Mouse (Mus musculus) spleen, adult 18-20 months (tissue): ENCODE measurements at regions not wholly inside any gene's neighbourhood (a gene's known extent, or its start where the extent isn't known, plus 50 kb on each side); places are given as distances from the start of the nearest gene placed in this dataset.

Source experiments
- DNase-seq, 2 experiments: peaks; one replicate each; pipeline ENCODE4 v3.0.0; 2022; ENCODE audit warnings: mixed read lengths in 2 of 2

- peak; percentile 41 to 50 for DNase-seq
Observed at GRCm38 (mm10) chr17:83918413-83919139, 70.8 kb upstream of the Haao start.

GRCm38 (mm10) chr17:83917781-83918180 lies 70.0 kb upstream of the Haao start:
- DNase-seq: no peak

- no peak for DNase-seq
Observed at GRCm38 (mm10) chr17:83916684-83917166, 69.0 kb upstream of the Haao start.

- no peak for DNase-seq
Observed at GRCm38 (mm10) chr17:83915034-83915433, 67.3 kb upstream of the Haao start.

GRCm38 (mm10) chr17:83914603-83915002 lies 66.8 kb upstream of the Haao start:
- no peak for DNase-seq

GRCm38 (mm10) chr17:83913711-83914415 lies 66.1 kb upstream of the Haao start:
- DNase-seq: no peak

GRCm38 (mm10) chr17:83912421-83912820 lies 64.7 kb upstream of the Haao start:
- no peak for DNase-seq

- DNase-seq: peak in 1 of 2 experiments; percentile 26
Observed at GRCm38 (mm10) chr17:83908811-83909210, 61.0 kb upstream of the Haao start.

- DNase-seq: no peak
Observed at GRCm38 (mm10) chr17:83907538-83907937, 59.8 kb upstream of the Haao start.

GRCm38 (mm10) chr17:83906751-83907537 lies 59.2 kb upstream of the Haao start:
- no peak for DNase-seq

GRCm38 (mm10) chr17:83903467-83903866 lies 55.7 kb upstream of the Haao start:
- peak; percentile 49 to 71 for DNase-seq

GRCm38 (mm10) chr17:83902523-83902922 lies 54.8 kb upstream of the Haao start:
- DNase-seq: no peak

GRCm38 (mm10) chr17:83902091-83902490 lies 54.3 kb upstream of the Haao start:
- no peak for DNase-seq

GRCm38 (mm10) chr17:83899588-83900152 lies 51.9 kb upstream of the Haao start:
- DNase-seq: no peak

- no peak for DNase-seq
Observed at GRCm38 (mm10) chr17:83898531-83898930, 50.8 kb upstream of the Haao start.
